Mouse (Mus musculus) neural tube, embryonic 12.5 days (tissue): ENCODE data around the gene Sfr1. TPM values are rescaled to one million over a fixed set of nuclear protein-coding genes. Genes with fewer than 3 reads are reported as not detected.

Experiments
- ATAC-seq: fragments of 200-750 bp; cut with Nextera tagmentation; 2 replicates; pipeline ENCODE4 v1.8.0; 2017; ENCODE audit warnings: low read depth, mild to moderate bottlenecking, moderate TSS enrichment, moderate library complexity; ENCODE audit not compliant: low FRiP score
- H3K27ac ChIP-seq: fragments of 300-500 bp; sonication (generic); 2 replicates; pipeline ENCODE4 v1.5.1; 2016
- H3K27me3 ChIP-seq: fragments of 300-500 bp; sonication (generic); replicated peaks from 2 replicates; pipeline ENCODE4 v1.6.1; 2016; ENCODE audit warnings: mild to moderate bottlenecking
- H3K36me3 ChIP-seq: fragments of 300-500 bp; sonication (generic); 2 replicates; pipeline ENCODE4 v1.6.1; 2016; ENCODE audit warnings: mild to moderate bottlenecking
- H3K4me1 ChIP-seq: fragments of 300-500 bp; sonication (generic); 2 replicates; pipeline ENCODE4 v1.6.1; 2016
- H3K4me2 ChIP-seq: fragments of 300-500 bp; sonication (generic); replicated peaks from 2 replicates; pipeline ENCODE4 v1.6.1; 2016; ENCODE audit warnings: mild to moderate bottlenecking
- H3K4me3 ChIP-seq: fragments of 300-500 bp; sonication (generic); 2 replicates; pipeline ENCODE4 v1.5.1; 2016
- H3K9ac ChIP-seq: fragments of 300-500 bp; sonication (generic); 2 replicates; pipeline ENCODE4 v1.6.1; 2016; ENCODE audit warnings: mild to moderate bottlenecking
- H3K9me3 ChIP-seq: fragments of 300-500 bp; sonication (generic); 2 replicates; pipeline ENCODE4 v1.6.1; 2016; ENCODE audit warnings: mild to moderate bottlenecking
- WGBS: fragments of 180-500 bp; shearing (Covaris S2); methylation state at CpG from one replicate; pipeline ENCODE4 v1.1.7; 2016; 5-methylcytosine and 5-hydroxymethylcytosine counted together
- microRNA-seq: library from miRNA; unstranded; fragments of <30 nt; microRNA quantifications from one replicate; pipeline ENCODE4, GENCODE M21; 2017
- polyA plus RNA-seq: library from polyadenylated mRNA; unstranded; fragments of >200 nt; fragmentation: Nextera tagmentation; extraction: Ambion mirVana; gene quantifications from 2 replicates; pipeline ENCODE4 v1.2.1, GENCODE M21; 2016

Gene Sfr1
- polyA plus RNA-seq, 1 experiment from 2014 or later = 257 TPM

- no peak overlapping the region for H3K9ac ChIP-seq
- H3K4me3 ChIP-seq = no peak overlapping the region
- no peaks in the 10 kb centered on the region for H3K36me3 ChIP-seq
- ATAC-seq = no peak
- no peaks in the 10 kb centered on the region for H3K27me3 ChIP-seq
- H3K27ac ChIP-seq = no peak overlapping the region
- 90% methylated on average over 9 of the region's 9 CpGs for WGBS
- no peaks in the 10 kb centered on the region for H3K9me3 ChIP-seq
- H3K4me2 ChIP-seq = no peak overlapping the region
- H3K4me1 ChIP-seq = no peaks in the 10 kb centered on the region
Measured at GRCm38 (mm10) chr19:47754931-47755330, 23.4 kb downstream of the Sfr1 start.

GRCm38 (mm10) chr19:47755625-47756024, 24.1 kb downstream of the Sfr1 start:
- Histone ChIP-seq H3K36me3 (no peaks in the 10 kb centered on the region), H3K9me3 (no peaks in the 10 kb centered on the region), H3K4me1 (no peaks in the 10 kb centered on the region), H3K9ac (no peak overlapping the region), H3K4me3 (no peak overlapping the region), H3K27me3 (no peaks in the 10 kb centered on the region), H3K4me2 (no peak overlapping the region), H3K27ac (no peak overlapping the region)
- ATAC-seq = no peak
- WGBS = 75% methylated on average over 19 of the region's 19 CpGs

- no peak overlapping the region for H3K9ac ChIP-seq
- WGBS = 85% methylated on average over 6 of the region's 6 CpGs
- no peaks in the 10 kb centered on the region for H3K4me1 ChIP-seq
- no peak for ATAC-seq
- H3K4me2 ChIP-seq = no peak overlapping the region
- H3K4me3 ChIP-seq = no peak overlapping the region
- no peaks in the 10 kb centered on the region for H3K9me3 ChIP-seq
- H3K27ac ChIP-seq = no peak overlapping the region
- no peaks in the 10 kb centered on the region for H3K36me3 ChIP-seq
- no peaks in the 10 kb centered on the region for H3K27me3 ChIP-seq
Measured at GRCm38 (mm10) chr19:47777847-47778246, 46.4 kb downstream of the Sfr1 start.

GRCm38 (mm10) chr19:47780145-47780544, 48.7 kb downstream of the Sfr1 start:
- Histone ChIP-seq H3K27me3 (no peaks in the 10 kb centered on the region), H3K4me3 (no peak overlapping the region), H3K9ac (no peak overlapping the region), H3K36me3 (no peaks in the 10 kb centered on the region), H3K4me2 (no peak overlapping the region), H3K27ac (no peak overlapping the region), H3K4me1 (no peaks in the 10 kb centered on the region), H3K9me3 (no peaks in the 10 kb centered on the region)
- 91% methylated on average over 7 of the region's 7 CpGs for WGBS
- no peak for ATAC-seq

GRCm38 (mm10) chr19:47780972-47781371, 49.5 kb downstream of the Sfr1 start:
- H3K27ac ChIP-seq = no peak overlapping the region
- no peaks in the 10 kb centered on the region for H3K9me3 ChIP-seq

GRCm38 (mm10) chr19:47783898-47784297, 52.4 kb downstream of the Sfr1 start:
- Histone ChIP-seq H3K9me3 (no peaks in the 10 kb centered on the region), H3K4me2 (no peak overlapping the region), H3K27me3 (no peaks in the 10 kb centered on the region), H3K9ac (no peak overlapping the region), H3K27ac (no peak overlapping the region), H3K4me1 (no peaks in the 10 kb centered on the region), H3K4me3 (no peak overlapping the region), H3K36me3 (no peaks in the 10 kb centered on the region)
- WGBS = 92% methylated on average over 6 of the region's 6 CpGs
- no peak for ATAC-seq

More at GRCm38 (mm10) chr19:47780972-47781371, 49.5 kb downstream of the Sfr1 start:
- Histone ChIP-seq H3K36me3 (no peaks in the 10 kb centered on the region), H3K4me2 (no peak overlapping the region), H3K4me1 (no peaks in the 10 kb centered on the region), H3K9ac (no peak overlapping the region), H3K27me3 (no peaks in the 10 kb centered on the region), H3K4me3 (no peak overlapping the region)
- ATAC-seq = no peak
- WGBS = 81% methylated on average over 11 of the region's 11 CpGs

Small RNA genes within 50 kb of the gene (microRNA-seq; reads per million reads assigned to microRNA genes)
- gene Mir8090 = not detected

Other genes starting within 250 kb of the Sfr1 start
- gene Stn1, start 194.2 kb upstream of the Sfr1 start, polyA plus RNA-seq = 38.4 and 39.8 TPM in 2 replicates
- 10.4 and 10.9 TPM in 2 replicates for gene Slk, start 152.0 kb upstream of the Sfr1 start, polyA plus RNA-seq
- gene Col17a1, start 39.6 kb upstream of the Sfr1 start, polyA plus RNA-seq = 0.43 and 0.56 TPM in 2 replicates
- 108 and 114 TPM in 2 replicates for gene Gsto1, start 123.3 kb downstream of the Sfr1 start, polyA plus RNA-seq
- gene Gsto2, start 133.9 kb downstream of the Sfr1 start, polyA plus RNA-seq = 0.73 and 0.98 TPM in 2 replicates
- gene Cfap43, start 187.6 kb downstream of the Sfr1 start, polyA plus RNA-seq = 0.04 and 0.18 TPM in 2 replicates
- 15.4 and 16.4 TPM in 2 replicates for gene Itprip, start 187.6 kb downstream of the Sfr1 start, polyA plus RNA-seq
- 0.20 and 0.33 TPM in 2 replicates for gene Cfap58, start 206.0 kb downstream of the Sfr1 start, polyA plus RNA-seq